Mouse (Mus musculus): Measurements from ENCODE around the gene Bora. TPM values are rescaled to one million over a fixed set of nuclear protein-coding genes. Genes with fewer than 3 reads are reported as not detected.

Gene Bora
- polyA plus RNA-seq, 1 experiment = 4.0 TPM

- peaks cover 6% of the 10 kb centered on the region for H3K4me1 ChIP-seq (ENCODE audit: control insufficient read depth, insufficient read depth, low read length)
- H3K27ac ChIP-seq (ENCODE audit: insufficient read depth, low read length) = no peak overlapping the region
- peak overlapping the region; percentile 77 for H3K4me3 ChIP-seq (ENCODE audit: insufficient read depth, low read length)
- no peak for TF ChIP-seq CTCF (IDR thresholded peaks at IDR 0.05; ENCODE audit: extremely low read depth, insufficient read depth, low read length)
- no peak for TF ChIP-seq POLR2A (IDR thresholded peaks at IDR 0.05; ENCODE audit: extremely low read depth, insufficient read depth, low read length)
Observed at GRCm38 (mm10) chr14:99046782-99047181, 760 bp downstream of the Bora start.

GRCm38 (mm10) chr14:99058959-99059586 is 13.1 kb downstream of the Bora start:
- TF ChIP-seq CTCF (IDR thresholded peaks at IDR 0.05; ENCODE audit: extremely low read depth, insufficient read depth, low read length) (no peak), POLR2A (IDR thresholded peaks at IDR 0.05; ENCODE audit: extremely low read depth, insufficient read depth, low read length) (no peak)
- H3K27ac ChIP-seq (ENCODE audit: insufficient read depth, low read length) = no peak overlapping the region
- H3K4me1 ChIP-seq (ENCODE audit: control insufficient read depth, insufficient read depth, low read length) = peaks cover 2% of the 10 kb centered on the region; the same call in 1 of the 2 replicates
- no peak overlapping the region for H3K4me3 ChIP-seq (ENCODE audit: insufficient read depth, low read length)

GRCm38 (mm10) chr14:99060616-99061015 is 14.6 kb downstream of the Bora start:
- H3K4me1 ChIP-seq (ENCODE audit: control insufficient read depth, insufficient read depth, low read length) = peaks cover 2% of the 10 kb centered on the region; the same call in 1 of the 2 replicates
- no peak for TF ChIP-seq CTCF (IDR thresholded peaks at IDR 0.05; ENCODE audit: extremely low read depth, insufficient read depth, low read length)
- no peak for TF ChIP-seq POLR2A (IDR thresholded peaks at IDR 0.05; ENCODE audit: extremely low read depth, insufficient read depth, low read length)
- H3K27ac ChIP-seq (ENCODE audit: insufficient read depth, low read length) = no peak overlapping the region
- H3K4me3 ChIP-seq (ENCODE audit: insufficient read depth, low read length) = 0 out of 2 replicates have a peak overlapping the region, but pooled peaks have one; percentile 8

- Histone ChIP-seq H3K4me3 (ENCODE audit: insufficient read depth, low read length) (no peak overlapping the region), H3K4me1 (ENCODE audit: control insufficient read depth, insufficient read depth, low read length) (peaks cover 2% of the 10 kb centered on the region; the same call in 1 of the 2 replicates), H3K27ac (ENCODE audit: insufficient read depth, low read length) (no peak overlapping the region)
- TF ChIP-seq CTCF (IDR thresholded peaks at IDR 0.05; ENCODE audit: extremely low read depth, insufficient read depth, low read length) (no peak), POLR2A (IDR thresholded peaks at IDR 0.05; ENCODE audit: extremely low read depth, insufficient read depth, low read length) (no peak)
Observed at GRCm38 (mm10) chr14:99063091-99063490, 17.1 kb downstream of the Bora start.

- H3K27ac ChIP-seq (ENCODE audit: insufficient read depth, low read length) = no peak overlapping the region
- TF ChIP-seq POLR2A (IDR thresholded peaks at IDR 0.05; ENCODE audit: extremely low read depth, insufficient read depth, low read length) = no peak
- TF ChIP-seq CTCF (IDR thresholded peaks at IDR 0.05; ENCODE audit: extremely low read depth, insufficient read depth, low read length) = no peak
Observed at GRCm38 (mm10) chr14:99071146-99071545, 25.1 kb downstream of the Bora start.

GRCm38 (mm10) chr14:99088947-99089346 is 42.9 kb downstream of the Bora start:
- Histone ChIP-seq H3K4me1 (ENCODE audit: control insufficient read depth, insufficient read depth, low read length) (no peaks in the 10 kb centered on the region), H3K4me3 (ENCODE audit: insufficient read depth, low read length) (no peak overlapping the region), H3K27ac (ENCODE audit: insufficient read depth, low read length) (no peak overlapping the region)
- TF ChIP-seq POLR2A (IDR thresholded peaks at IDR 0.05; ENCODE audit: extremely low read depth, insufficient read depth, low read length) = no peak

More at GRCm38 (mm10) chr14:99071146-99071545, 25.1 kb downstream of the Bora start:
- no peak overlapping the region for H3K4me3 ChIP-seq (ENCODE audit: insufficient read depth, low read length)
- H3K4me1 ChIP-seq (ENCODE audit: control insufficient read depth, insufficient read depth, low read length) = no peaks in the 10 kb centered on the region

- peaks cover 2% of the 10 kb centered on the region for H3K4me1 ChIP-seq (ENCODE audit: control insufficient read depth, insufficient read depth, low read length)
- peak within 1 kb of the TSS; percentile 42 for H3K4me3 ChIP-seq (ENCODE audit: insufficient read depth, low read length)
- no peak within 1 kb of the TSS for H3K27ac ChIP-seq (ENCODE audit: insufficient read depth, low read length)
- TF ChIP-seq POLR2A (IDR thresholded peaks at IDR 0.05; ENCODE audit: extremely low read depth, insufficient read depth, low read length) (peak; percentile 80), CTCF (IDR thresholded peaks at IDR 0.05; ENCODE audit: extremely low read depth, insufficient read depth, low read length) (no peak)
Observed at GRCm38 (mm10) chr14:99099267-99099966, 53.4 kb downstream of the Bora start, which contains the start of the genes Pibf1 and Dis3. Gene Pibf1, plus strand, starts transcription at chr14:99099424. Gene Dis3, minus strand, starts transcription at chr14:99099770.

GRCm38 (mm10) chr14:99099967-99100587 is 54.1 kb downstream of the Bora start:
- Histone ChIP-seq H3K4me1 (ENCODE audit: control insufficient read depth, insufficient read depth, low read length) (peaks cover 2% of the 10 kb centered on the region), H3K4me3 (ENCODE audit: insufficient read depth, low read length) (peak overlapping the region; percentile 42), H3K27ac (ENCODE audit: insufficient read depth, low read length) (no peak overlapping the region)
- TF ChIP-seq POLR2A (IDR thresholded peaks at IDR 0.05; ENCODE audit: extremely low read depth, insufficient read depth, low read length) (no peak), CTCF (IDR thresholded peaks at IDR 0.05; ENCODE audit: extremely low read depth, insufficient read depth, low read length) (no peak)

- Histone ChIP-seq H3K4me3 (ENCODE audit: insufficient read depth, low read length) (no peak overlapping the region), H3K4me1 (ENCODE audit: control insufficient read depth, insufficient read depth, low read length) (peaks cover 2% of the 10 kb centered on the region), H3K27ac (ENCODE audit: insufficient read depth, low read length) (no peak overlapping the region)
- no peak for TF ChIP-seq POLR2A (IDR thresholded peaks at IDR 0.05; ENCODE audit: extremely low read depth, insufficient read depth, low read length)
- TF ChIP-seq CTCF (IDR thresholded peaks at IDR 0.05; ENCODE audit: extremely low read depth, insufficient read depth, low read length) = no peak
Observed at GRCm38 (mm10) chr14:99103050-99103449, 57.0 kb downstream of the Bora start.

Measured in cortical plate, adult 2 months (tissue).